Mouse (Mus musculus) lung, postnatal 0 days (tissue): ENCODE data around the gene Elk3.

ENCODE experiments used
- CTCF ChIP-seq: IDR thresholded peaks from 2 replicates; pipeline ENCODE4 v1.5.1; 2016; ENCODE audit warnings: antibody characterized with exemption, mild to moderate bottlenecking
- EP300 ChIP-seq: IDR thresholded peaks from 2 replicates; pipeline ENCODE4 v1.6.1; 2016; ENCODE audit warnings: antibody characterized with exemption, mild to moderate bottlenecking, control low read depth

GRCm38 (mm10) chr10:93309934-93310621, 857 bp downstream of the Elk3 start:
- TF ChIP-seq CTCF (no peak), EP300 (no peak)
